23 mouse cellular contexts compared by ENCODE assay signal in genomic region chr10:70365504-70365903, GRCm38 (mm10).
DNase-seq lines count a peak whose midpoint lies in the region; ATAC-seq and TF ChIP-seq lines count a peak whose summit lies in the region.
"Had no signal": no experiment of that assay in that cellular context is flagged by ENCODE, and none has a peak within 500 bp of the region (broad histone marks: within the 10 kb centered on the region; RNA-seq: fewer than 3 reads in every experiment).

No protein-coding gene starts in this region.

- H3K27me3 ChIP-seq in C2C12 (ENCODE audit: control insufficient read depth, insufficient read depth, insufficient read length) (no peaks in the 10 kb centered on the region), E14TG2a.4 (ENCODE audit: insufficient read depth, low read length) (no peaks in the 10 kb centered on the region), myocyte (ENCODE audit: control insufficient read depth, insufficient read depth, insufficient read length) (no peaks in the 10 kb centered on the region)
- no peaks in the 10 kb centered on the region for H3K27me3 ChIP-seq in midbrain, embryonic 15.5 days (replicated peaks)
- H3K27me3 ChIP-seq: CH12.LX; embryonic facial prominence, embryonic 12.5 days; forebrain, embryonic 13.5 days; forebrain, embryonic 15.5 days had no signal

- no peaks in the 10 kb centered on the region for H3K79me3 ChIP-seq in C2C12 (ENCODE audit: low read depth)

- H3K4me3 ChIP-seq in C2C12 (ENCODE audit: insufficient read depth, poor library complexity, severe bottlenecking): no peak overlapping the region
- H3K4me3 ChIP-seq in E14TG2a.4 (replicated peaks; ENCODE audit: low read length): peak overlapping the region; percentile 63
- peak overlapping the region; percentile 25 to 44; a peak in 2 of 4 replicates for H3K4me3 ChIP-seq in ES-E14 (ENCODE audit: insufficient read depth in 1 of 2, low read depth in 1 of 2, low read length in 2 of 2, poor library complexity in 1 of 2, severe bottlenecking in 1 of 2)
- no peak overlapping the region for H3K4me3 ChIP-seq in myocyte
- no peak overlapping the region for H3K4me3 ChIP-seq in midbrain, embryonic 15.5 days
- H3K4me3 ChIP-seq: embryonic facial prominence, embryonic 10.5 days; embryonic facial prominence, embryonic 12.5 days; forebrain, embryonic 13.5 days; forebrain, embryonic 15.5 days had no signal

- no peaks in the 10 kb centered on the region for H3K79me2 ChIP-seq in C2C12 (ENCODE audit: control insufficient read depth, insufficient read depth)
- no peaks in the 10 kb centered on the region for H3K79me2 ChIP-seq in myocyte (ENCODE audit: control insufficient read depth, insufficient read depth)

- in situ Hi-C loops in ES-E14 (cut with MboI; ENCODE audit: low sequenced_read_pairs in 2 of 2, unreplicated experiment in 2 of 2): no loop called here

- TF ChIP-seq CTCF in C2C12 (IDR thresholded peaks at IDR 0.05; ENCODE audit: control insufficient read depth, insufficient read depth, insufficient read length) (no peak), E14TG2a.4 (conservative IDR thresholded peaks at IDR 0.05; ENCODE audit: low read length) (no peak)

- DNase-seq in ES-E14 (ENCODE audit: low read depth, low spot score): no peak
- DNase-seq in left cerebral cortex, adult 8-10 months (ENCODE audit: low spot score in 2 of 2): no peak
- DNase-seq in spleen, postnatal 36 days (ENCODE audit: low spot score in 2 of 2): no peak
- DNase-seq: adrenal gland, adult 8-10 months; adrenal gland, postnatal 14 days; adrenal gland, postnatal 36 days; cerebellum, adult 11-12 months; cerebellum, adult 2 months; cerebellum, adult 9-10 months; cerebellum, postnatal 10 days; cerebellum, postnatal 25 days; forebrain, postnatal 0 days had no signal

- H3ac ChIP-seq in C2C12 (ENCODE audit: control insufficient read depth, insufficient read length, low read depth) (no peak overlapping the region), myocyte (ENCODE audit: control insufficient read depth, insufficient read length) (no peak overlapping the region)

- peaks cover 16% of the 10 kb centered on the region for H3K9me3 ChIP-seq in E14TG2a.4 (ENCODE audit: low read length)
- H3K9me3 ChIP-seq in ES-E14 (ENCODE audit: control insufficient read depth, insufficient read depth, low read depth, low read length): no peaks in the 10 kb centered on the region
- H3K9me3 ChIP-seq in midbrain, embryonic 15.5 days: no peaks in the 10 kb centered on the region
- H3K9me3 ChIP-seq: embryonic facial prominence, embryonic 10.5 days; embryonic facial prominence, embryonic 12.5 days; forebrain, embryonic 13.5 days; forebrain, embryonic 15.5 days had no signal

- WGBS in midbrain, embryonic 15.5 days: 91% methylated on average over 9 of the region's 9 CpGs

- no peak overlapping the region for H3K4me2 ChIP-seq in myocyte (ENCODE audit: low read depth)
- H3K4me2 ChIP-seq in midbrain, embryonic 15.5 days: no peak overlapping the region
- H3K4me2 ChIP-seq: embryonic facial prominence, embryonic 12.5 days; forebrain, embryonic 13.5 days; forebrain, embryonic 15.5 days had no signal

- no peak for ATAC-seq in midbrain, embryonic 15.5 days (replicated peaks)
- ATAC-seq: activated CD4-positive, CD25-positive, alpha-beta regulatory T cell, adult 4 months; CD4-positive, CD25-positive, alpha-beta regulatory T cell, adult 4 months; forebrain, embryonic 13.5 days; forebrain, embryonic 15.5 days; forebrain, postnatal 0 days had no signal

- H3K27ac ChIP-seq in ES-E14 (ENCODE audit: insufficient read depth, low read depth, low read length, poor library complexity, severe bottlenecking): peak overlapping the region; percentile 82; the same call in 1 of the 2 replicates
- no peak overlapping the region for H3K27ac ChIP-seq in midbrain, embryonic 15.5 days
- H3K27ac ChIP-seq: embryonic facial prominence, embryonic 10.5 days; embryonic facial prominence, embryonic 12.5 days; forebrain, embryonic 13.5 days; forebrain, embryonic 15.5 days had no signal

- H3K4me1 ChIP-seq in E14TG2a.4 (replicated peaks; ENCODE audit: low read depth, low read length) (peaks cover 99% of the 10 kb centered on the region), ES-E14 (ENCODE audit: control insufficient read depth in 2 of 2, insufficient read depth in 2 of 2, low read length in 2 of 2, poor library complexity in 1 of 2) (peaks cover 26 to 39% of the 10 kb centered on the region in 2 experiments)
- peaks cover 5% of the 10 kb centered on the region; the same call in 1 of the 2 replicates for H3K4me1 ChIP-seq in midbrain, embryonic 15.5 days
- H3K4me1 ChIP-seq: forebrain, embryonic 13.5 days had no signal

- H3K36me3 ChIP-seq in C2C12 (ENCODE audit: control insufficient read depth, insufficient read depth) (no peaks in the 10 kb centered on the region), E14TG2a.4 (ENCODE audit: insufficient read depth, low read length) (peaks cover 16% of the 10 kb centered on the region), ES-E14 (ENCODE audit: control insufficient read depth, insufficient read depth, low read length, poor library complexity, severe bottlenecking) (no peaks in the 10 kb centered on the region), myocyte (ENCODE audit: control insufficient read depth, insufficient read depth) (no peaks in the 10 kb centered on the region)
- H3K36me3 ChIP-seq in midbrain, embryonic 15.5 days (replicated peaks): no peaks in the 10 kb centered on the region
- H3K36me3 ChIP-seq: embryonic facial prominence, embryonic 10.5 days; embryonic facial prominence, embryonic 12.5 days; forebrain, embryonic 15.5 days had no signal

- H3K9ac ChIP-seq in ES-E14 (ENCODE audit: insufficient read depth, low read depth, low read length, poor library complexity, severe bottlenecking): peak overlapping the region; percentile 61; the same call in 1 of the 2 replicates
- no peak overlapping the region for H3K9ac ChIP-seq in midbrain, embryonic 15.5 days
- H3K9ac ChIP-seq: embryonic facial prominence, embryonic 12.5 days; forebrain, embryonic 13.5 days; forebrain, embryonic 15.5 days; forebrain, postnatal 0 days had no signal

- TF ChIP-seq POLR2A in myocyte (IDR thresholded peaks at IDR 0.05; ENCODE audit: insufficient read length, low read depth): no peak

TF ChIP-seq in C2C12, 6 proteins besides CTCF, POLR2A, EP300 and RAD21:
- no peak for TF ChIP-seq CEBPB (IDR thresholded peaks at IDR 0.05; ENCODE audit: low read depth)
- TF ChIP-seq MYOD1 (IDR thresholded peaks at IDR 0.05; ENCODE audit: control insufficient read depth, insufficient read length, low read depth): no peak
- TF ChIP-seq MYOG (IDR thresholded peaks at IDR 0.05; ENCODE audit: control insufficient read depth, extremely low read depth, insufficient read length): no peak
- peak; percentile 54 for TF ChIP-seq USF1 (IDR thresholded peaks at IDR 0.05; ENCODE audit: low read depth)

TF ChIP-seq in ES-E14, 5 proteins besides CTCF, POLR2A, EP300 and RAD21:
- TF ChIP-seq HCFC1 (IDR thresholded peaks at IDR 0.05; ENCODE audit: borderline replicate concordance, insufficient read depth, low read length) (no peak), ZC3H11A (IDR thresholded peaks at IDR 0.05; ENCODE audit: borderline replicate concordance, low read depth, low read length) (no peak), CHD2 (IDR thresholded peaks at IDR 0.05; ENCODE audit: low read depth, low read length) (no peak), ZNF384 (IDR thresholded peaks at IDR 0.05; ENCODE audit: low read depth, low read length) (no peak), MAFK (IDR thresholded peaks at IDR 0.05; ENCODE audit: insufficient read depth, low read depth, low read length) (no peak)

TF ChIP-seq in myocyte, 11 proteins besides CTCF, POLR2A, EP300 and RAD21:
- TF ChIP-seq USF1 (IDR thresholded peaks at IDR 0.05; ENCODE audit: low read depth) (peak; percentile 39), REST (IDR thresholded peaks at IDR 0.05; ENCODE audit: insufficient read depth, insufficient read length) (no peak)

Comparison
In these comparisons a context has a peak if more than half of its experiments do, and no peak if none do; other contexts are left out.
1. H3K4me3 ChIP-seq: peak in E14TG2a.4 (single experiment) and ES-E14 (2 of 2); none in C2C12 (single experiment), myocyte (single experiment) and midbrain, embryonic 15.5 days (single experiment).